ENCODE assay signal across 8 mouse cellular contexts in genomic region chr17:83312244-83312918, GRCm38 (mm10). TPM values are rescaled to one million over a fixed set of nuclear protein-coding genes. Genes with fewer than 3 reads are reported as not detected.
DNase-seq lines count a peak whose midpoint lies in the region; ATAC-seq lines count a peak whose summit lies in the region.

No protein-coding gene starts in this region.

- no peaks in the 10 kb centered on the region for H3K36me3 ChIP-seq in heart, embryonic 15.5 days

- peak; percentile 90 for DNase-seq in 3134 (ENCODE audit: extremely low read depth, insufficient read length, low spot score)
- peak; percentile 17 for DNase-seq in R1 (ENCODE audit: low read depth, low spot score)
- DNase-seq in fibroblast of lung, adult 2 months (ENCODE audit: low read depth), result peak; percentile 86
- DNase-seq in kidney, postnatal 14 days, result peak; percentile 75
- DNase-seq in lung, postnatal 14 days, result peak; percentile 73
- peak; percentile 61 for DNase-seq in ovary, postnatal 14 days (ENCODE audit: low spot score)
- DNase-seq in thymus, postnatal 36 days, result peak; percentile 37 to 49

- no peaks in the 10 kb centered on the region for H3K27me3 ChIP-seq in heart, embryonic 15.5 days

- 8% methylated on average over 15 of the region's 15 CpGs for WGBS in heart, embryonic 15.5 days

- peak overlapping the region; percentile 18; the same call in 1 of the 2 replicates for H3K4me3 ChIP-seq in heart, embryonic 15.5 days

- H3K27ac ChIP-seq in heart, embryonic 15.5 days, result peak overlapping the region; percentile 71

- no peaks in the 10 kb centered on the region for H3K9me3 ChIP-seq in heart, embryonic 15.5 days (replicated peaks)

- peak overlapping the region; percentile 56 for H3K4me2 ChIP-seq in heart, embryonic 15.5 days

- H3K9ac ChIP-seq in heart, embryonic 15.5 days, result peak overlapping the region; percentile 15; the same call in 1 of the 2 replicates

- peaks cover 41% of the 10 kb centered on the region for H3K4me1 ChIP-seq in heart, embryonic 15.5 days (replicated peaks)

- 0 out of 2 replicates have a peak, but pooled peaks have one; percentile 47 for ATAC-seq in heart, embryonic 15.5 days (replicated peaks; ENCODE audit: insufficient number of reproducible peaks, insufficient read depth, low FRiP score, low read depth)

RNA-seq across cellular contexts. Expression of gene Eml4, which starts 38.4 kb away (rescaled TPM):
- 11.0 and 16.3 TPM in 2 replicates for polyA plus RNA-seq in heart, embryonic 15.5 days (2015; fragmentation: Nextera tagmentation; extraction: Ambion mirVana)

Comparison
In these comparisons a context has a peak if more than half of its experiments do, and no peak if none do; other contexts are left out.
1. Peak in every context shown above with its lines: DNase-seq, ATAC-seq, H3K4me3 ChIP-seq and H3K27ac ChIP-seq.
2. DNase-seq: peak in every context shown above with its lines; median percentile 90 in 3134; 86 in fibroblast of lung, adult 2 months; 75 in kidney, postnatal 14 days; 73 in lung, postnatal 14 days; 61 in ovary, postnatal 14 days; 43 in thymus, postnatal 36 days; 17 in R1.